Comparison of ENCODE assay signal across 22 mouse cellular contexts in genomic region chr16:25958213-25958612, GRCm38 (mm10).
A peak's percentile ranks its signal among the peaks of the same experiment; 100 is the strongest.
DNase-seq lines count a peak whose midpoint lies in the region; ATAC-seq and TF ChIP-seq lines count a peak whose summit lies in the region.
"Had no signal": no experiment of that assay in that cellular context is flagged by ENCODE, and none has a peak within 500 bp of the region (broad histone marks: within the 10 kb centered on the region; RNA-seq: fewer than 3 reads in every experiment).

No protein-coding gene starts in this region.

- peak; percentile 21 to 32 for DNase-seq in right cerebral cortex, postnatal 10 days (ENCODE audit: low spot score in 2 of 2)
- DNase-seq in right cerebral cortex, adult 18-20 months = no peak
- DNase-seq in stomach, postnatal 0 days (ENCODE audit: low spot score) = no peak
- no peak for DNase-seq in kidney, adult 18-20 months
- no peak for DNase-seq in liver, embryonic 11.5 days (ENCODE audit: low spot score)
- DNase-seq: adrenal gland, postnatal 14 days; cerebellum, adult 9-10 months; gastrocnemius, postnatal 25 days; heart, postnatal 36 days; kidney, adult 9 months; kidney, postnatal 14 days; midbrain, embryonic 14.5 days; thymus, postnatal 25 days had no signal

- H3K36me3 ChIP-seq in forebrain, embryonic 15.5 days = no peaks in the 10 kb centered on the region
- H3K36me3 ChIP-seq in forebrain, embryonic 12.5 days (replicated peaks) = no peaks in the 10 kb centered on the region
- H3K36me3 ChIP-seq in forebrain, embryonic 16.5 days (ENCODE audit: control insufficient read depth, insufficient read depth) = no peaks in the 10 kb centered on the region
- H3K36me3 ChIP-seq in stomach, postnatal 0 days (ENCODE audit: control insufficient read depth, insufficient read depth, low read length) = no peaks in the 10 kb centered on the region
- no peaks in the 10 kb centered on the region for H3K36me3 ChIP-seq in liver, embryonic 11.5 days (ENCODE audit: control insufficient read depth, insufficient read depth, low read length)
- H3K36me3 ChIP-seq: G1E; heart, embryonic 15.5 days; neural tube, embryonic 12.5 days had no signal

- H3K4me1 ChIP-seq in forebrain, embryonic 15.5 days = 0 out of 2 replicates have a peak, but pooled peaks cover 7% of the 10 kb centered on the region
- H3K4me1 ChIP-seq in forebrain, embryonic 12.5 days = no peaks in the 10 kb centered on the region
- H3K4me1 ChIP-seq in forebrain, embryonic 16.5 days (replicated peaks; ENCODE audit: control insufficient read depth, insufficient read depth, low read length) = peaks cover 5% of the 10 kb centered on the region; the same call in 1 of the 2 replicates
- no peaks in the 10 kb centered on the region for H3K4me1 ChIP-seq in stomach, postnatal 0 days (replicated peaks; ENCODE audit: control insufficient read depth, insufficient read depth)
- no peaks in the 10 kb centered on the region for H3K4me1 ChIP-seq in liver, embryonic 11.5 days (replicated peaks; ENCODE audit: control insufficient read depth, insufficient read depth, low read length)
- H3K4me1 ChIP-seq: heart, embryonic 15.5 days; neural tube, embryonic 12.5 days had no signal

- 68% methylated on average over 10 of the region's 10 CpGs for whole genome bisulfite sequencing in forebrain, embryonic 15.5 days
- WGBS in forebrain, embryonic 12.5 days = 91% methylated on average over 10 of the region's 10 CpGs
- WGBS in forebrain, embryonic 16.5 days = 58% methylated on average over 10 of the region's 10 CpGs
- 71% methylated on average over 10 of the region's 10 CpGs for WGBS in stomach, postnatal 0 days
- WGBS in liver, embryonic 11.5 days = 88% methylated on average over 10 of the region's 10 CpGs

- H3K4me3 ChIP-seq in forebrain, embryonic 15.5 days = no peak overlapping the region
- no peak overlapping the region for H3K4me3 ChIP-seq in forebrain, embryonic 12.5 days (replicated peaks)
- no peak overlapping the region for H3K4me3 ChIP-seq in forebrain, embryonic 16.5 days (replicated peaks; ENCODE audit: low read length)
- no peak overlapping the region for H3K4me3 ChIP-seq in stomach, postnatal 0 days (ENCODE audit: low read depth, low read length)
- no peak overlapping the region for H3K4me3 ChIP-seq in liver, embryonic 11.5 days (ENCODE audit: low read depth, low read length)
- H3K4me3 ChIP-seq: erythroblast, embryonic 14.5 days; heart, embryonic 15.5 days; neural tube, embryonic 12.5 days had no signal

- no peak overlapping the region for H3K9ac ChIP-seq in forebrain, embryonic 15.5 days (replicated peaks)
- no peak overlapping the region for H3K9ac ChIP-seq in forebrain, embryonic 12.5 days
- no peak overlapping the region for H3K9ac ChIP-seq in forebrain, embryonic 16.5 days (replicated peaks; ENCODE audit: low read depth, low read length)
- no peak overlapping the region for H3K9ac ChIP-seq in stomach, postnatal 0 days (ENCODE audit: low read length)
- no peak overlapping the region for H3K9ac ChIP-seq in liver, embryonic 11.5 days (ENCODE audit: low read depth, low read length)
- H3K9ac ChIP-seq: heart, embryonic 15.5 days; hindbrain, embryonic 14.5 days; liver, postnatal 0 days; neural tube, embryonic 12.5 days had no signal

- no peak overlapping the region for H3K27ac ChIP-seq in forebrain, embryonic 15.5 days (replicated peaks)
- no peak overlapping the region for H3K27ac ChIP-seq in forebrain, embryonic 12.5 days
- no peak overlapping the region for H3K27ac ChIP-seq in forebrain, embryonic 16.5 days (ENCODE audit: low read length)
- peak overlapping the region; percentile 35; the same call in 1 of the 2 replicates for H3K27ac ChIP-seq in stomach, postnatal 0 days (replicated peaks)
- H3K27ac ChIP-seq in liver, embryonic 11.5 days (ENCODE audit: low read depth, low read length) = no peak overlapping the region
- H3K27ac ChIP-seq: heart, embryonic 15.5 days; hindbrain, embryonic 14.5 days; neural tube, embryonic 12.5 days had no signal

- no peak overlapping the region for H3K4me2 ChIP-seq in forebrain, embryonic 15.5 days (replicated peaks)
- H3K4me2 ChIP-seq in forebrain, embryonic 12.5 days = no peak overlapping the region
- H3K4me2 ChIP-seq in forebrain, embryonic 16.5 days (ENCODE audit: low read length) = no peak overlapping the region
- H3K4me2 ChIP-seq in stomach, postnatal 0 days (replicated peaks; ENCODE audit: low read depth) = no peak overlapping the region
- H3K4me2 ChIP-seq in liver, embryonic 11.5 days = no peak overlapping the region
- H3K4me2 ChIP-seq: heart, embryonic 15.5 days; hindbrain, embryonic 14.5 days; neural tube, embryonic 12.5 days had no signal

- ATAC-seq in forebrain, embryonic 15.5 days (replicated peaks) = 0 out of 2 replicates have a peak, but pooled peaks have one; percentile 57
- no peak for ATAC-seq in forebrain, embryonic 12.5 days (ENCODE audit: low FRiP score)
- peak; percentile 64 for ATAC-seq in forebrain, embryonic 16.5 days
- peak; percentile 45; the same call in 1 of the 2 replicates for ATAC-seq in stomach, postnatal 0 days (ENCODE audit: low FRiP score, low TSS enrichment)
- no peak for ATAC-seq in liver, embryonic 11.5 days (replicated peaks; ENCODE audit: low FRiP score)

- no peaks in the 10 kb centered on the region for H3K27me3 ChIP-seq in forebrain, embryonic 15.5 days
- H3K27me3 ChIP-seq in forebrain, embryonic 12.5 days = no peaks in the 10 kb centered on the region
- no peaks in the 10 kb centered on the region for H3K27me3 ChIP-seq in forebrain, embryonic 16.5 days (replicated peaks; ENCODE audit: control insufficient read depth, insufficient read depth, low read length)
- no peaks in the 10 kb centered on the region for H3K27me3 ChIP-seq in stomach, postnatal 0 days (ENCODE audit: control insufficient read depth, insufficient read depth, low read length)
- H3K27me3 ChIP-seq in liver, embryonic 11.5 days (replicated peaks; ENCODE audit: control insufficient read depth, insufficient read depth, low read length) = no peaks in the 10 kb centered on the region
- H3K27me3 ChIP-seq: heart, embryonic 15.5 days; neural tube, embryonic 12.5 days had no signal

- no peaks in the 10 kb centered on the region for H3K9me3 ChIP-seq in forebrain, embryonic 15.5 days
- no peaks in the 10 kb centered on the region for H3K9me3 ChIP-seq in forebrain, embryonic 12.5 days
- no peaks in the 10 kb centered on the region for H3K9me3 ChIP-seq in forebrain, embryonic 16.5 days (ENCODE audit: control insufficient read depth, low read length)
- H3K9me3 ChIP-seq in stomach, postnatal 0 days (ENCODE audit: control insufficient read depth, low read length) = no peaks in the 10 kb centered on the region
- H3K9me3 ChIP-seq in liver, embryonic 11.5 days (ENCODE audit: control insufficient read depth, low read length) = no peaks in the 10 kb centered on the region
- H3K9me3 ChIP-seq: heart, embryonic 15.5 days; neural tube, embryonic 12.5 days had no signal

- TF ChIP-seq CTCF in stomach, postnatal 0 days (IDR thresholded peaks at IDR 0.05; ENCODE audit: low read depth) = no peak

- peak; percentile 76 for TF ChIP-seq EP300 in stomach, postnatal 0 days (optimal IDR thresholded peaks at IDR 0.05)

Comparison
In these comparisons a context has a peak if more than half of its experiments do, and no peak if none do; other contexts are left out.
1. ATAC-seq: peak in forebrain, embryonic 15.5 days (single experiment), forebrain, embryonic 16.5 days (single experiment) and stomach, postnatal 0 days (single experiment); none in forebrain, embryonic 12.5 days (single experiment) and liver, embryonic 11.5 days (single experiment).
2. DNase-seq: peak in right cerebral cortex, postnatal 10 days (2 of 2); none in right cerebral cortex, adult 18-20 months (single experiment), stomach, postnatal 0 days (single experiment), kidney, adult 18-20 months (single experiment) and liver, embryonic 11.5 days (single experiment).